Mouse (Mus musculus): ENCODE data around the gene Rps17.

- TF ChIP-seq CTCF (IDR thresholded peaks at IDR 0.05; ENCODE audit: control insufficient read depth, insufficient read depth, insufficient read length) (no peak), MAX (IDR thresholded peaks at IDR 0.05) (no peak), MYOG (IDR thresholded peaks at IDR 0.05; ENCODE audit: control insufficient read depth, extremely low read depth, insufficient read length) (no peak), MYOD1 (IDR thresholded peaks at IDR 0.05; ENCODE audit: control insufficient read depth, insufficient read length, low read depth) (no peak)
Measured at GRCm38 (mm10) chr7:81341563-81341962, 3.5 kb downstream of the Rps17 start.

Measured in C2C12 (cell line).